Mouse (Mus musculus) effector memory CD4-positive, alpha-beta T cell, adult 7 months (primary cell): ENCODE results near the gene Atp4a. TPM values are rescaled to one million over a fixed set of nuclear protein-coding genes. Genes with fewer than 3 reads are reported as not detected.

ENCODE experiments used
- polyA plus RNA-seq: library from polyadenylated mRNA; unstranded; fragments of 100-300 nt; shearing (Covaris generic); gene quantifications from one replicate; pipeline ENCODE4 v1.2.1, GENCODE M21; 2017

Atp4a gene
- polyA plus RNA-seq: not detected

DNA sequence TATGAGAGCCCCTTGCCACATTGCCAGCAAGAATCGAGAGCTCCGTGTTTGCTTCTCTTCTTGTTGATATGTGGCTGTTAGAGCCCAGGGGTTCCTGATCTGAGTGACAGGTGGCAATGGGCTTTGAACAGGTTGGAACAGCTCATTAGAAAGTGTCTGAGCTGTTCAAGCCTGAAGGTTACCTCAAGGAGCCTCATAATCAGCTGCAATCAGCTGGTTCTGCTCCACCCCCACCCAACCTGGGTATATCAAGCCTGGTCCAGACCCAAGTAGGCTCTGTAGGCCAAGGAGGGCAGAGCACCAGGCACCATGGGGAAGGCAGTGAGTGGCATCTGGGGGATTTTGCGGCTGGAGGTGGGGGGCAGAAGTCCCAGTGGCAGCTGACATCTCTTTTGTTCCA lies at the start of gene Atp4a:
TSS of gene Atp4a (plus strand) at position 268 of the 400 bp plus-strand sequence.

DNA sequence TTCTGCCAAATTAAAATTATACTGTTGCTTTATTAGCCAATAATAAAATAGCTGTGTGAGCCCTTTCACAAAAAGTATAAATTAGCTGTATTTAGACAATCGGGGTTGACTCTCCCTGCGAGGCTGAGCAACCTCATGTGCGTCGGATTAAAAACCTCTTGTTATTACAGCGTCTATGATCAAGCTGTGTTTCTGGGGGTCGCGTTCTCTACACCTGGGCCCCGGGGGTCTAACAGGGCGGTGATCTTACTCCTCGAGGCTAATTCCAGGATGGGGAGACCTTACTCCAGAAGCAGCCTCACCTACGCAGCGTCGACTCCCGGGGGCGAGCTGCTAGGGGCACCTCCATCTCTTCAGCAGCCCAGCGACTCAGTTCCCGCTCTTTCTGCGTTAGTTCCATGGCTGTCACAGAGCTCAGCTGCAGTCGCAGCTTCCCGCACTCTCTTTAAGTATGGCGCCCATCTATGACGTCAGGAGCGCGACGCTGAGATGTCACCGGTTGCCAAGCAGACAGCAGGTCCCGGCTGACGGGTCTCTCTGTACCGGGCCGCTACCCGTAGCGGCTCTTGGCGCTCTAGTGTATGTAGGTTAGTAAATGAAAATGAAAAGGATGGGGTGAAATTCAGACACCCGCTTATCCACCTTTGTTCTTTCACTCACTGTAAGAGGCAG lies 47.3 kb upstream of the Atp4a start, which contains the start of gene Haus5:
TSS of gene Haus5 (minus strand) at position 466 of the 672 bp plus-strand sequence.

DNA sequence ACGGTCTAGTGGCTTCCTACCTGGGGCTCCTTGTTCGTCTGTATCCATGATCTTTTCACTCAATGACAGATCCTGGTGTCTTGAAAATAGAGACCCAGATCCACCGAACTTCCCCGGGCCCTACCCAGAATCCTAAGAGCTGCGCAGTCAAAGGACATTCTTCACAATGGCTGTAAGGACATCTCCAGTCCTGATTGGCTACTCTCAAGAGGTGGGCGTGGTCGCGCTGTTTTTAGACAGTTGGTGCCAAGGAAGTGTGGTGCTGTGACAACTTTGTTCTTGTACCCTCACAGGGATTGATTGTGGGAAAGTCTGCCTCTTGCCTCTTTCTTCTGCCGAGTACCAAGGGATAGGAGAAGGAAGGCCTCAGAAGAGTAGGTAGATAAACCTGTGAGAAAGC lies 40.5 kb upstream of the Atp4a start, which contains the start of gene Pmis2:
TSS of gene Pmis2 (minus strand) at position 126 of the 400 bp plus-strand sequence.

GRCm38 (mm10) chr7:30698589-30698988 lies 13.4 kb upstream of the Atp4a start, which contains the start of gene 2200002J24Rik:
Gene 2200002J24Rik, plus strand, starts transcription at chr7:30698926.

DNA sequence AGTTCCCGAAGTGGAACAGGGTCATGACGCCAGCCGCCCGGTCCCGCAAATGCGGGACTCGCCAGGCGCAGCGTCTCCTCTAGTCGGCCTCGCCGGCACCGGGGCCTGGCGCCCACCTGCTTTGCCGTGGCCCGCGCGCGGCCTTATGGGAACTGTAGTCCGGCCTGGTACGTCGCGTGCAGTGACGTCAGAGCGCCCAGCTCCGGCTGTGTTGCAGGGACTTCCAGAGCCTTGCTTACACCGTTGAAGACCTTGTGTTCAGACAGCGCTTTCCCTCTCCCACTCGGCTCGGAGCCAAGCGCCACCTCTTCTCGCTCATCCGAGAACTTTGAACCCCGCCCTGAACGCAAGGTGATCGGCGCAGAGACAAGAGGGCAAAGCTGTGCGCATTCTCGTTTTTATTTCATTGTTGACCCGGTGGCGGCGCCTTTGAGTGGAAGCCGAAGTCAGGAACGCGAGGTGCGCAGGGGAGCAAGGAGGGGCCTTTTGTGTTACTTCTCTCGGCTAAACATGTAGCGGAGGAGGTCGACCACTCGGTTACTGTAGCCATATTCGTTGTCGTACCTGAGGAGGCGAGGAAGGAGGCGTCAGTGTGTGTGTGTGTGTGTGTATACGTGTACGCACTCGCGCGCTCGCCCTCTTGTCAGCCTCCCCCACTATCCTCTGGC lies 17.5 kb downstream of the Atp4a start, which contains the start of gene Tmem147:
TSS of gene Tmem147 (minus strand) at position 145 of the 668 bp plus-strand sequence.

GRCm38 (mm10) chr7:30743617-30744016 lies 31.6 kb downstream of the Atp4a start, which contains the start of gene Gapdhs:
Gene Gapdhs, minus strand, starts transcription at chr7:30743681.

DNA sequence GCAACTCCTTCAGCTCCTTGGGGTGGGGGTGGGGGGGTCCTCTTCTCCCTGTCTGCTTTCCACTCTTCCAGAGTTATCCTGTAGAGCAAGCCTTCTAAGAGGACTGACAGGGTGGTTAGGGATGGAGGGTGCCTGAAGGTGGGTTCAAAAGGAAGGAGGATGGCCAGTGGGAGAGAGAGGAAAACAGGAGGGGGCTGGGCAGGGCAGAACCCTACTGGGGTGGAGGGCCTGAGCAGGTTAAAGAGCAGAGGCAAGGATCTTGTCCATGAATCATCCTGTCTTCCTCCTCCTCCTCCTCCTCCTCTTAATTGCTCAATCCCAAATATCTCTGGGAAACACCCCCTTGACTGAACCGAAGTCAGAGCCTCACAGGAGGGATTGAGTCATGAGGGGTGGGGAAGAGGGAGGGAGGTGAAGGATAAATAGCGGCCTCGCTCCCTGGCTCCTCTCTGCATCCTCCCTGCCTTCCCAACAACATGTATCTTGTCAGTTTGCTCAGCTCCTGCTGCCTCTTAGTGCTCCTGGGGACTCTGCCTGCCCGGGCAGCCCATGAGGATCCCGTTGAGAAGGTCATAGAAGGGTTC lies 39.2 kb downstream of the Atp4a start, which contains the start of gene Sbsn:
TSS of gene Sbsn (plus strand) at position 386 of the 584 bp plus-strand sequence.

GRCm38 (mm10) chr7:30763456-30763855 lies 51.4 kb downstream of the Atp4a start, which contains the start of gene Dmkn:
Gene Dmkn, plus strand, starts transcription at chr7:30763756.

Other genes starting within 250 kb of the Atp4a start
- not detected for gene Prodh2, start 218.6 kb upstream of the Atp4a start, polyA plus RNA-seq
- gene Arhgap33, start 177.1 kb upstream of the Atp4a start, polyA plus RNA-seq: 1.1 TPM
- 5.0 TPM for gene Hspb6, start 160.0 kb upstream of the Atp4a start, polyA plus RNA-seq
- gene Proser3, start 159.9 kb upstream of the Atp4a start, polyA plus RNA-seq: 2.2 TPM
- 49.3 TPM for gene Lin37, start 152.4 kb upstream of the Atp4a start, polyA plus RNA-seq
- gene U2af1l4, start 148.9 kb upstream of the Atp4a start, polyA plus RNA-seq: 90.7 TPM
- 54.0 TPM for gene Gm49396, start 148.9 kb upstream of the Atp4a start, polyA plus RNA-seq
- 150 TPM for gene Psenen, start 148.6 kb upstream of the Atp4a start, polyA plus RNA-seq
- 67.5 TPM for gene Igflr1, start 146.8 kb upstream of the Atp4a start, polyA plus RNA-seq
- gene Kmt2b, start 123.5 kb upstream of the Atp4a start, polyA plus RNA-seq: 11.1 TPM
- gene Zbtb32, start 113.3 kb upstream of the Atp4a start, polyA plus RNA-seq: 16.9 TPM
- 0.62 TPM for gene Upk1a, start 99.4 kb upstream of the Atp4a start, polyA plus RNA-seq
- 445 TPM for gene Cox6b1, start 86.1 kb upstream of the Atp4a start, polyA plus RNA-seq
- gene Etv2, start 76.4 kb upstream of the Atp4a start, polyA plus RNA-seq: not detected
- 238 TPM for gene Rbm42, start 61.9 kb upstream of the Atp4a start, polyA plus RNA-seq
- gene Haus5, start 47.2 kb upstream of the Atp4a start, polyA plus RNA-seq: 47.1 TPM
- not detected for gene Pmis2, start 40.6 kb upstream of the Atp4a start, polyA plus RNA-seq
- not detected for gene 2200002J24Rik, start 13.3 kb upstream of the Atp4a start, polyA plus RNA-seq
- gene Tmem147, start 17.3 kb downstream of the Atp4a start, polyA plus RNA-seq: 66.4 TPM
- 1.1 TPM for gene Gapdhs, start 31.5 kb downstream of the Atp4a start, polyA plus RNA-seq
- gene Sbsn, start 39.3 kb downstream of the Atp4a start, polyA plus RNA-seq: 1.2 TPM
- not detected for gene Dmkn, start 51.5 kb downstream of the Atp4a start, polyA plus RNA-seq
- not detected for gene Krtdap, start 75.7 kb downstream of the Atp4a start, polyA plus RNA-seq
- 0.27 TPM for gene Ffar2, start 111.6 kb downstream of the Atp4a start, polyA plus RNA-seq
- gene Ffar3, start 144.0 kb downstream of the Atp4a start, polyA plus RNA-seq: not detected
- gene Ffar1, start 149.4 kb downstream of the Atp4a start, polyA plus RNA-seq: not detected
- gene Cd22, start 168.1 kb downstream of the Atp4a start, polyA plus RNA-seq: 26.8 TPM
- gene Mag, start 202.7 kb downstream of the Atp4a start, polyA plus RNA-seq: 0.26 TPM
- not detected for gene Hamp2, start 212.5 kb downstream of the Atp4a start, polyA plus RNA-seq
- not detected for gene Hamp, start 231.8 kb downstream of the Atp4a start, polyA plus RNA-seq
- gene Usf2, start 244.6 kb downstream of the Atp4a start, polyA plus RNA-seq: 14.3 TPM